ENCODE assay signal across 17 mouse cellular contexts in the genomic region with DNA sequence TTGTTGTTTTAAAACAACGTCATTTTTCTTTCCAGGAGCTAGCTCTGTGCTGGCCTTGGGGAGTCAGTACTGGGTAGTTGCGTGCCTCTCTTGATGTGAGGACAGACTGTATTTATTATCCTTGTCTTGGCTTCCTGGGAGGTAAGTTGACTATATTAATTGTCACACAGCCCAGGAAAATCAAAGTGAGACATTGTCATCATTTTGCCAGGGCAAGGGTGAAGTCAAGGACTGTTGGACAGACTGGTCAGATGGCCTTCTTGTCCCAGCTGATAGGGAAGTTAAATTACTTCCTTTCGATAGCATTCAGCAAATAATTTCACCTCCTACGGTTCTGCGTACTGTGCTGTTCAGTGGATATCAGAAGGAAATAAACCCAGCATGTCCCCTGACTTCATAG.
"Had no signal": no experiment of that assay in that cellular context is flagged by ENCODE, and none has a peak within 500 bp of the region (broad histone marks: within the 10 kb centered on the region; RNA-seq: fewer than 3 reads in every experiment).

No protein-coding gene starts in this region.

- H3K4me1 ChIP-seq: midbrain, embryonic 13.5 days; midbrain, embryonic 15.5 days; neural tube, embryonic 12.5 days had no signal

- H3K4me3 ChIP-seq: lung, embryonic 15.5 days; megakaryocyte, embryonic 14.5 days; midbrain, embryonic 13.5 days; midbrain, embryonic 15.5 days; neural tube, embryonic 12.5 days had no signal

- DNase-seq: liver, postnatal 0 days; lung, adult 2 months; lung, postnatal 14 days; lung, postnatal 36 days; right cerebral cortex, postnatal 14 days; spleen, adult 18-20 months; thymus, adult 18-20 months; thymus, postnatal 14 days; thymus, postnatal 36 days had no signal

- H3K27ac ChIP-seq: lung, embryonic 15.5 days; macrophage; midbrain, embryonic 13.5 days; midbrain, embryonic 15.5 days; neural tube, embryonic 12.5 days had no signal

- H3K4me2 ChIP-seq: lung, embryonic 15.5 days; midbrain, embryonic 11.5 days; midbrain, embryonic 13.5 days; midbrain, embryonic 15.5 days; neural tube, embryonic 12.5 days had no signal

- H3K9me3 ChIP-seq: lung, embryonic 15.5 days; megakaryocyte, embryonic 14.5 days; midbrain, embryonic 13.5 days; midbrain, embryonic 15.5 days; neural tube, embryonic 12.5 days had no signal

- H3K27me3 ChIP-seq: lung, embryonic 15.5 days; midbrain, embryonic 13.5 days; midbrain, embryonic 15.5 days; neural tube, embryonic 12.5 days had no signal

- H3K36me3 ChIP-seq: lung, embryonic 15.5 days; midbrain, embryonic 13.5 days; midbrain, embryonic 15.5 days; neural tube, embryonic 12.5 days had no signal

- ATAC-seq: liver, postnatal 0 days; lung, postnatal 0 days; midbrain, embryonic 13.5 days; midbrain, embryonic 15.5 days had no signal

- H3K9ac ChIP-seq: liver, postnatal 0 days; lung, embryonic 15.5 days; midbrain, embryonic 13.5 days; midbrain, embryonic 15.5 days; neural tube, embryonic 12.5 days had no signal
